Mouse (Mus musculus) limb, embryonic 10.5 days (tissue): Measurements from ENCODE around the gene Atf2. TPM values are rescaled to one million over a fixed set of nuclear protein-coding genes. Genes with fewer than 3 reads are reported as not detected.

Source experiments
- DNase-seq: peaks from one replicate; pipeline ENCODE4 v3.0.0-alpha.2; 2017; ENCODE audit warnings: low spot score
- H3K27ac ChIP-seq: fragments of 300-500 bp; sonication (generic); 2 replicates; pipeline ENCODE4 v1.5.1; 2016; ENCODE audit warnings: mild to moderate bottlenecking
- H3K27me3 ChIP-seq: fragments of 300-500 bp; sonication (generic); 2 replicates; pipeline ENCODE4 v1.6.1; 2016; ENCODE audit warnings: low read depth, mild to moderate bottlenecking; ENCODE audit not compliant: poor library complexity, severe bottlenecking
- H3K36me3 ChIP-seq: fragments of 300-500 bp; sonication (generic); 2 replicates; pipeline ENCODE4 v1.6.1; 2016; ENCODE audit warnings: mild to moderate bottlenecking, moderate library complexity
- H3K4me1 ChIP-seq: fragments of 300-500 bp; sonication (generic); 2 replicates; pipeline ENCODE4 v1.6.1; 2016
- H3K4me3 ChIP-seq: fragments of 300-500 bp; sonication (generic); 2 replicates; pipeline ENCODE4 v1.5.1; 2016; ENCODE audit warnings: mild to moderate bottlenecking, moderate library complexity
- H3K9me3 ChIP-seq: fragments of 300-500 bp; sonication (generic); replicated peaks from 2 replicates; pipeline ENCODE4 v1.6.1; 2016; ENCODE audit warnings: mild to moderate bottlenecking
- WGBS: fragments of 180-500 bp; shearing (Covaris S2); methylation state at CpG from one replicate; pipeline ENCODE4 v1.1.7; 2016; 5-methylcytosine and 5-hydroxymethylcytosine counted together
- polyA plus RNA-seq: library from polyadenylated mRNA; unstranded; fragments of >200 nt; fragmentation: Nextera tagmentation; extraction: Ambion mirVana; gene quantifications from 2 replicates; pipeline ENCODE4 v1.2.1, GENCODE M21; 2016

Atf2 gene
- 71.8 and 85.3 TPM in 2 replicates for polyA plus RNA-seq

GRCm38 (mm10) chr2:73892464-73893296 is at the start of gene Atf2:
Gene Atf2 (minus strand): TSS chr2:73892639.
- Histone ChIP-seq H3K4me1 (peaks cover 9% of the 10 kb centered on the region; the same call in 1 of the 2 replicates), H3K27ac (peak within 1 kb of the TSS; percentile 97), H3K27me3 (no peaks in the 10 kb centered on the region), H3K9me3 (no peaks in the 10 kb centered on the region), H3K36me3 (peaks cover 17% of the 10 kb centered on the region), H3K4me3 (peak within 1 kb of the TSS; percentile 96)
- peak; percentile 97 for DNase-seq
- WGBS = under 1% methylated on average over 63 of the region's 63 CpGs

DNA sequence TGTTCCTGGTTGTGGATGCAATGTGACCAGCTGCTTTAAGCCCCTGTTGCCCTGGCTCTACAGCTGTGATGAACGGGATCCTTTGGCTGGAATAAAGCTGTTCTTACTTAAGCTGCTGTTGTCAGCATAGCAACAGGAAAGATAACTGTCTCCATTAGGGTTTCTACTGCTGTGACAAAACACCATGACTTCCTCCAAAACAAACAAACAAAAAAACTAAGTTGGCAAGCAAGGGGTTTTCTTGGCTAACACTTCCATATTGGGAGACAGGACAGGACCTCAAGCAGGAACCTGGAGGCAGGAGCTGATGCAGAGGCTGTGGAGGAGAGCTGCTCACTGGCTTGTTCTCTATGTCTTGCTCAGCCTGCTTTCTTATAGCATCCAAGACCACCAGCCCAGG is 48.8 kb upstream of the Atf2 start:
- no peaks in the 10 kb centered on the region for H3K36me3 ChIP-seq
- WGBS = 36% methylated on average over 1 of the region's 1 CpGs
- H3K9me3 ChIP-seq = no peaks in the 10 kb centered on the region
- no peak for DNase-seq
- 0 out of 2 replicates have a peak, but pooled peaks cover 6% of the 10 kb centered on the region for H3K4me1 ChIP-seq
- H3K27ac ChIP-seq = no peak overlapping the region
- H3K4me3 ChIP-seq = no peak overlapping the region
- H3K27me3 ChIP-seq = no peaks in the 10 kb centered on the region

DNA sequence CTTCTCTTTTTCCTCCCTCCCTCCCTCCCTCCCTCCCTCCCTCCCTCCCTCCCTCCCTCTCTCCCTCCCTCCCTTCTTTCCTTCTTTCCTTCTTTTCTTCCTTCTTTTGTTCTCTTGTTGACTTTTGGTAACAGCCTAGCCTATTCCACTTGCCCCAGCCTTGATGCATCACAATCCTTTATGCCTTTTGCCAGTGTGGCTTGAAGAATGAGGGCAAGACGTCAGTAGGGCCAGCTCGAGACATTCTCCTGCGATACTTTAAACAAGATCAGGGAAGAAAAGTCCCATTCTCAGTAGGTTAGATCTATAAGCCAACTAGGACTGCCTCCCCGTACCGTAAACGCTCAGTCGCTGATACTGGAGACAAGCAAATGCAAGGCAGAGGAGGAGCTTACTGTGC is 48.0 kb upstream of the Atf2 start:
- no peaks in the 10 kb centered on the region for H3K36me3 ChIP-seq
- H3K27me3 ChIP-seq = no peaks in the 10 kb centered on the region
- DNase-seq = no peak
- WGBS = 87% methylated on average over 7 of the region's 7 CpGs
- H3K9me3 ChIP-seq = 0 out of 2 replicates have a peak, but pooled peaks cover 2% of the 10 kb centered on the region
- H3K4me3 ChIP-seq = no peak overlapping the region
- 0 out of 2 replicates have a peak, but pooled peaks cover 6% of the 10 kb centered on the region for H3K4me1 ChIP-seq
- no peak overlapping the region for H3K27ac ChIP-seq

DNA sequence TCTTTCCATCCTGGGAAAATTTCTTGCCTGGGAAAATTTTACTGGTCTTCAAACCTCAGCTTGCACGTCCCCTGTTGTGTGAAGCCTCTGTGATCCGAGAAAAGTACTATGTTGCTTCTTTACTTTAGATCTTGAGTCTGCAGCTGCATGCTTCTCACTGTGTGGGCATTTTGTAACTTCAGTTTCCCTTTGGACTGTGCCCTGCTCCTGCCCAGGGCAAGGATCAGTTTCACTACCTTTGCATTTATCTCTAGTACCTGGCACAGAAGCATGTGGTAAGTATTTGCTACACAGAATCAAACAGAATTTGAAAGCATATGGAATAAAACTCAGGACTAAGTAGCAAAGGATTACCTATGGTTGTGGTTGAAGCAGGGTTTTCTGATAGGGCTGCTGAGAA is 46.5 kb upstream of the Atf2 start:
- Histone ChIP-seq H3K36me3 (no peaks in the 10 kb centered on the region), H3K27me3 (no peaks in the 10 kb centered on the region), H3K4me1 (peaks cover 6% of the 10 kb centered on the region; the same call in 1 of the 2 replicates), H3K4me3 (no peak overlapping the region), H3K27ac (no peak overlapping the region), H3K9me3 (0 out of 2 replicates have a peak, but pooled peaks cover 2% of the 10 kb centered on the region)
- DNase-seq = no peak
- WGBS = 84% methylated on average over 2 of the region's 2 CpGs

DNA sequence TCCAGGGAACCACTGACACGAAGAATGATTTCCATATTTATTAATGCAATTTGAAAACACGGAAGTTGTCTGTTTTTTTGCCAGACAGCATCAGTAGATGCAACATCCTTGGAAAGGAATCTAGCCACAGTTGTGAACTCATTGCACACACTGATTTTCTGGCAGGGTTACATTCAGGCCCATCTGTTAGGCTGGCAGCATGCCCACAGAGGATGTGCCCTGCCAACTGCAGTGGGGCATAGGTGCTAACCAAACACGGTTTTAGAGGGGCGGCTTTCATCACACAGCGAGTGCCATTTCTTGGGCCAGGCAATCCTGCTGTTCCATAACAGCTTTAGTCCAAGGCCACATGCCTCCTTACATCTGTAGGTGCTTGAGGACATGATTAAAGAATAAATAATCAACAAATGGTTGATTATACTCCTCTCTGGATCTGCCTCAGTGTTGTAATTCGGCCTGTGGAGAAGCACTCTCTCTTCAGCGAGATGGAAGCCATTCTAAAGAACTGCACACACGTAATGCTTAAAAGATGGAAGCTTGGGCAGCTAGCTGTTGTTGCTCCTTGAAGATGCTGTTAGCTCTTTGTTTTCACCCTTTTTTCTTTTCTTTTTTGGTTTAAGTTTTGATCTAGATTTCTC is 40.4 kb upstream of the Atf2 start:
- no peak for DNase-seq
- no peak overlapping the region for H3K4me3 ChIP-seq
- H3K27ac ChIP-seq = no peak overlapping the region
- 86% methylated on average over 8 of the region's 8 CpGs for WGBS
- no peaks in the 10 kb centered on the region for H3K36me3 ChIP-seq
- 0 out of 2 replicates have a peak, but pooled peaks cover 2% of the 10 kb centered on the region for H3K9me3 ChIP-seq
- H3K27me3 ChIP-seq = no peaks in the 10 kb centered on the region
- no peaks in the 10 kb centered on the region; the same call in 1 of the 2 replicates for H3K4me1 ChIP-seq

DNA sequence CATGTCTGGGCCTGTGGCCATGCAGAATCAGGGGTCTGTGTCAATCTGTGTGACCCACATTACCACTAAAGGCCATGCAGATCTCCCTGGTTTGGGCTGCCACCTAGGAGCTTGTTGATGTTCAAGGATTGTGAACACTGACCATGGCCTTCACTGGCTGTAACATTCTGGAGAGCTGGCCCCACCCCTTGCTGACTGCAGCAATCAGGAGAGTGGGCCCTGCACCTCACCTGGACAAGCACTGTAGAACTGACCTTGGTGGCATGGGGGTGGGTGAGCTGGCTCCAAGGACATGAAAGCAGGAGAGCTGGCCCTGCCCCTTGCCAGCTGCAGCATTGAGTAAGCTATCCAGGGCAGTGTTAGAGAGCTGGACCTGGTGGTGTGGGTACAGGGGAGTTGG is 35.3 kb upstream of the Atf2 start:
- DNase-seq = no peak
- H3K36me3 ChIP-seq = no peaks in the 10 kb centered on the region
- no peaks in the 10 kb centered on the region for H3K9me3 ChIP-seq
- 0 out of 2 replicates have a peak, but pooled peaks cover 6% of the 10 kb centered on the region for H3K4me1 ChIP-seq
- no peak overlapping the region for H3K4me3 ChIP-seq
- no peaks in the 10 kb centered on the region for H3K27me3 ChIP-seq
- H3K27ac ChIP-seq = no peak overlapping the region

DNA sequence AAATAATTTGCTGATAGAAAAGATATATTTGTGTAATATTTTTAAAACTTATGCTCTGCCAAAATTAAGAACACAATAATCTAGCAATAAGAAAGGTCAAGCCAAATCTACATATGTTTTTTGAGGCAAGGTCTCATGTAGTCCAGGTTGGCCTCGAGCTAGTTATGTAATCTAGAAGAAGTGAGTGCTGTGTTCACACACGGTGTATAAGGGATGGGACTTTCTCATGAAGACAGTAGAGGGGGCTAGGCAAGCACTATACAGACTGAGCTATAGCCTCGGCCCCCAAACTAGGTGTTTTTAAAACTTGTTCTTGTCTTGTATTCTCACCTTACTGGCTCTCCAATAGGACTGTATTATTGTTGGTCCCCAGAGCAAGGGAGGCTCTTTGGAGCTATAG is 33.1 kb upstream of the Atf2 start:
- no peak overlapping the region for H3K4me3 ChIP-seq
- no peaks in the 10 kb centered on the region for H3K36me3 ChIP-seq
- H3K27ac ChIP-seq = no peak overlapping the region
- no peaks in the 10 kb centered on the region for H3K27me3 ChIP-seq
- 72% methylated on average over 3 of the region's 3 CpGs for WGBS
- H3K9me3 ChIP-seq = no peaks in the 10 kb centered on the region
- DNase-seq = no peak
- 0 out of 2 replicates have a peak, but pooled peaks cover 6% of the 10 kb centered on the region for H3K4me1 ChIP-seq

GRCm38 (mm10) chr2:73925089-73925488 is 32.6 kb upstream of the Atf2 start:
- DNase-seq = peak; percentile 69
- H3K4me1 ChIP-seq = 0 out of 2 replicates have a peak, but pooled peaks cover 6% of the 10 kb centered on the region
- WGBS = 27% methylated on average over 5 of the region's 5 CpGs
- H3K4me3 ChIP-seq = no peak overlapping the region
- no peaks in the 10 kb centered on the region for H3K9me3 ChIP-seq
- H3K27me3 ChIP-seq = no peaks in the 10 kb centered on the region
- no peaks in the 10 kb centered on the region for H3K36me3 ChIP-seq
- H3K27ac ChIP-seq = no peak overlapping the region

DNA sequence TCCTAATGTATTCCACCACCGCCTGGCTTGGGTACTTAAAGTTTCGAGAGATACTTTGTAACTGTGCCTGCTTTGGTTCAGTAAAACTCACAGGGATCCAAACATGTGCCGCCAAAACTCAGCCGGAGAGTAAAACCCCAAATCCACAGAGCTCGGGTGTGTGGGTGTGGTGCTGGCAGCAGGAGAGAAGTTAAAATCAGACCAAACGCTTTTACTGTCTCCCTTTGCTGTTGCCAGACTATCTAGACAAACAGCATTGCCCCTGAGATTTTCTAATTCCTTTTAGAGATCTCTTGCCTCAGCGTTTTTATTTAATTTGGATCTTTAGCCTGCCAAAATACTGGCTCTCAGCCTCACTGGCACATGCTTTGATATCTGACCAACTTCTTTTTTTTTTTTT is 27.2 kb upstream of the Atf2 start:
- 0 out of 2 replicates have a peak, but pooled peaks cover 3% of the 10 kb centered on the region for H3K27me3 ChIP-seq
- DNase-seq = no peak
- no peak overlapping the region for H3K4me3 ChIP-seq
- H3K4me1 ChIP-seq = no peaks in the 10 kb centered on the region
- WGBS = 79% methylated on average over 7 of the region's 7 CpGs
- no peaks in the 10 kb centered on the region for H3K36me3 ChIP-seq
- H3K9me3 ChIP-seq = no peaks in the 10 kb centered on the region
- H3K27ac ChIP-seq = no peak overlapping the region

DNA sequence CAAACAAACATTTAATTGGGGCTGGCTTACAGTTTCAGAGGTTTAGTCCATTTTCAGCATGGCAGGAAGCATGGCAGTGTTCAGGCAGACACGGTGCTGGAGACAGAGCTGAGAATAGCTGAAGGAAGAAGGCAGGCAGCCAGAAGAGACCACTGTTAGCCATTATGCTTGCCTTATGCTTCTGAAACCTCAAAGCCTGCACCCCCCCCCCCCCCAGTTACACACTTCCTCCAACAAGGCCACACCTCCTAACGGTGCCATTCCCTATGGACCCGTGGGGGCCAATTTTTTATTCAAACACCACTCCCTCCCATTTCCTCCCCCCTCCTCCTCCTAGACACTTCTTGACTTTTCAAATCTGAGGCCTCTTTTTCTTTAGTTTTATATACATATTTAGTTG is 19.8 kb upstream of the Atf2 start:
- DNase-seq = no peak
- Histone ChIP-seq H3K36me3 (peaks cover 28% of the 10 kb centered on the region), H3K4me3 (no peak overlapping the region), H3K27me3 (0 out of 2 replicates have a peak, but pooled peaks cover 3% of the 10 kb centered on the region), H3K9me3 (no peaks in the 10 kb centered on the region), H3K27ac (no peak overlapping the region), H3K4me1 (peaks cover 13% of the 10 kb centered on the region; the same call in 1 of the 2 replicates)
- WGBS = 77% methylated on average over 3 of the region's 3 CpGs

GRCm38 (mm10) chr2:73911175-73911700 is 18.8 kb upstream of the Atf2 start, which contains the start of gene Atp5g3:
Gene Atp5g3 (minus strand): TSS chr2:73911326.
- no peaks in the 10 kb centered on the region for H3K9me3 ChIP-seq
- DNase-seq = peak; percentile 97
- under 1% methylated on average over 38 of the region's 38 CpGs for WGBS

DNA sequence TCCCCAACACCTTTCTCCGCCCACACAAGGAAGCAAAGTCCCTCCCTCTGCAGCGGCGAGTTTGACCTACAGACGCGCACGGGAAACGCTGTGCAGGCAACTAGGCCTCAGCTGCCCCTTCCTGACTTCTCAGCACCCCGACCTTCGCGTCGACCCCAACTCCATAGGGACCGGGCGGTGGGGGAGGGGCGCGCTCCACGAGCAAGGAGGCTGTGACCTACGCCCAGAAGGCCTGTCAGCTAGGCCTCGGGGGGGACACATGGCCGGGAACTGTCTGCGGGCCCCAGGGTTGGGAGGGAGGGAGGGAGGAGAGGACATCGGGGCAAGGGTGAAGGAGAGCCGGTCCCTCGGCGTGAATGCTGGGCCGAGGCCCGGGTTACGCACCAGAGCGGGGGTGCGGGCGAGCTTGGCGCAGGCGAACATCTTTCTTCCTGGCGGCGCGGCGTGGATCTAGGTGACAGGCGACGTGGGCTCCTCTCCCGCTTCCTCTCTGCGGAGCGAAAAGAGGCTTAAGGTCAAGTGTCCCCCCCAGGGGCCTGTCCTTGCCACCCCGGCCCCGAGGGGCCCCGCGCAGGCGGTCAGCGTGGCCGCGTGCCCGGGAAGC is 18.2 kb upstream of the Atf2 start:
- Histone ChIP-seq H3K4me3 (peak overlapping the region; percentile 99), H3K9me3 (no peaks in the 10 kb centered on the region), H3K4me1 (peaks cover 13% of the 10 kb centered on the region; the same call in 1 of the 2 replicates), H3K27me3 (0 out of 2 replicates have a peak, but pooled peaks cover under 1% of the 10 kb centered on the region), H3K27ac (peak overlapping the region; percentile 98), H3K36me3 (peaks cover 43% of the 10 kb centered on the region)
- WGBS = under 1% methylated on average over 50 of the region's 50 CpGs
- peak; percentile 72 for DNase-seq

More at GRCm38 (mm10) chr2:73911175-73911700, 18.8 kb upstream of the Atf2 start, which contains the start of gene Atp5g3:
- Histone ChIP-seq H3K27me3 (0 out of 2 replicates have a peak, but pooled peaks cover 3% of the 10 kb centered on the region), H3K36me3 (peaks cover 38% of the 10 kb centered on the region), H3K4me1 (peaks cover 13% of the 10 kb centered on the region; the same call in 1 of the 2 replicates), H3K27ac (peak within 1 kb of the TSS; percentile 98), H3K4me3 (peak within 1 kb of the TSS; percentile 99)
